Mouse (Mus musculus) ES-CJ7 (cell line): ENCODE measurements around the gene C330007P06Rik.

Source experiments
- DNase-seq: peaks from one replicate; pipeline ENCODE4 v3.0.0; 2011; ENCODE audit warnings: low read depth, low spot score

The C330007P06Rik gene

DNA sequence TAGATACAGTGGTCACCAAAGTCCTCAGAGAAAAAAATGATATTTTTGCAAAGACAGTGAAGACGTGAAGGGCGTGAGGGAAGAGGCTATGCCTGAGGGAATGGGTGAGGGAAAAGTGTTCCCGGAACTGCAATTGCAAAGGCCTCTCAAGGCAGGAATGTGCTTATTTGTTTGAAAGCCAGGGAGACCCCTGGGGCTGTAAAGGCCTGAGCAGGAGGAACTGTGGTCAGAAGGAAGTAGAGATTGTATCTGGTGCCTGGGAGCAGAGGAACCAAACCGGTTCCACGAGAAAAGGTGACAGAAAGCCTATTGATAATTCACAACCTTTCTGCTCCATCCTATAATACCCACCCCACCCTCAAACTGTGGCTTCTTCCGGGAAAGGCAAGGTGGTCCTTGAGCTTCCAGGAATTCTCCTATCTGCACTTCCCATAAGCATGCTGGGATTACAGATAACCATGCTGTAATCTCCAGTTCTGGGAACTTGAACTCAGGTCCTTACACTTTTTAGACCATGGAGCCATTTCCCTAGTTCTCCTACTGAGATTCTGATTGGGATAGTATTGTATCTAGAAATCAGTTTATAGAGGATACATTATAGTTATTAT, 36.7 kb downstream of the C330007P06Rik start:
- peak; percentile 19 for DNase-seq

DNA sequence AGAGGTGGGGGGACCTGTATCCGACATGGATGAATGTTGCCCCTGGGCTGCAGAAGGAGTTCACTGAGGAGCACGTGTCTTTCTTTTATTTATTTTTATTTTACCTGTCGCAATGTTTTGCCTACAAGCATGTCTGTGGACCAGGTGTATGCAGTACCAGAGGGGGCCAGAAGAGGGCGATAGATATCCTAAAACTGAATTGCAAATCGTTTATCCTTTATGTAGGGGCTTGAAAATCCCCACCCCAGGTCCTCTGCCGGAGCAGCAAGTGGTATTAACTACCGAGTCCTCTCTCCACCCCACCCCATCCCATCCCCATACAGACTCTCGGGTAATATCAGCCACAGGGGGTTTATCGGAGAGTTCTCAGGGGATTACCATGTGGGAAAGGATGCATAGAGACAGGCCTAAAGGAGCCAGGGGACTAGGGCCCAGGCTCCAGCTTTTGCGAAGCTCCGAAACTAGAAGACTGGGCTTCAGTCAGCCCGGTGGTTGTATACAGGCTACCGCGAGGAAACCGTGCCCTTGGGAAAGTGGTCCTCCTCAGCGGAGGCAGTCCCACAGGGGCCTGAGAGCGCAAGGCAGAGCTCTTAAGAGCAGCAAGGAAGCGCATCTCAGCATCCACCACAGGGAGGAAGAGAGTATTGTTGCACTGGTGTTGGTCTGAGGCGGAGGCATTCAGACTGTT, 40.4 kb downstream of the C330007P06Rik start:
- peak; percentile 76 for DNase-seq

DNA sequence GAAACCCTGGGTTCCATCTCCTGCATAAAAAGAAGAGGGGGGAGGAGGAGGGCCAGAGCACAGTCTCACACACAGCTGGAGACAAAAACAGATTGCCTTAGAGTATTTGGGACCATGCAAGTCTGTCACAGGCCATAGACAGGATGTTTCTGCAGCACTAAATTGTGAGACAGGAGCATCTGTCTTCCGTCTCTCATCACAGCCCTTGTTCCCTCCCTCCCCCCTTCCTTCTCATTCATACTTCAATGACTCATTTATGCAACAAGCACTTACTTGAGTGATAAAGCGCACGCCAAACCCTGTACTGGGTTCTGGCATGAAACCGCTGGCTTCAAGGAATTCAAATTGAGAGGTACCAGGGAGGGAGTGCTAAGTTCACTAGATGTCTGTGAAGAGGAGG, 42.3 kb downstream of the C330007P06Rik start:
- no peak for DNase-seq

DNA sequence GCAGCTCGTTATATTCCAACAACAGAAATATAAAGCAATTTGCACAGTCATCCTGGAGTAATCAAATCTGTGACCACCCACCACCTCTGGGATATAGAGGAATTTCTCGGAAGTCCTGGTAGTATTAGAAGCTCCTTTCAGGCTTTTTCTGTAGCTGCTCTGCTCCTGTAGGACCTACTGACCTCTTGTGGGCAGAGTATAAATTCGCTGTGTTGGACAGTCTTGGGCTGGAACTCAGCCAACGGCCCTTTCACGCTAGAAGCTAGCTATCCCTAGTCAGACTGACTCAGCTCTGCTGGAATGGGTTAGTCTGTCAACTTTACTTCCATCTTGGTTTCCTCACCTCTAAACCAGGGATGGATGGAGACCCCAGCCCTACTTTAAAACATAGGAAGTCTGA, 43.6 kb downstream of the C330007P06Rik start:
- peak; percentile 38 for DNase-seq

DNA sequence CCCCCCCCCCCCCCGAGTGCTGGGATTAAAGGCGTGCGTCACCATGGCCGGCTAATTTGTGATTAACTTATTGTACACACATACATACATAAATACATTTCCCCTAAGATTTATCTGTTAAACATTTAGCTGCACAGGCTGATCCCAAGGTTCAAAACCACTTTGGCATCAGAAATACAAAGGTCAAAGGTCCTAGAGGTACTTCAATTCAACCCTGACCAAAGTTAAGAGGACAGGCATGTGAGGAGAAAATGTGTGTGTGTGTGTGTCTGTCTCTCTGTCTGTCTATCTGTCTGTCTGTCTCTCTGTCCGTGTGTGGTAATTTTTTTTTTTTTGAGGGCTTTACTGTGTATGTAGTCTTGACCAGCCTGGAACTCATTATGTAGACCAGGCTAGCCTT, 47.0 kb downstream of the C330007P06Rik start:
- DNase-seq = no peak

DNA sequence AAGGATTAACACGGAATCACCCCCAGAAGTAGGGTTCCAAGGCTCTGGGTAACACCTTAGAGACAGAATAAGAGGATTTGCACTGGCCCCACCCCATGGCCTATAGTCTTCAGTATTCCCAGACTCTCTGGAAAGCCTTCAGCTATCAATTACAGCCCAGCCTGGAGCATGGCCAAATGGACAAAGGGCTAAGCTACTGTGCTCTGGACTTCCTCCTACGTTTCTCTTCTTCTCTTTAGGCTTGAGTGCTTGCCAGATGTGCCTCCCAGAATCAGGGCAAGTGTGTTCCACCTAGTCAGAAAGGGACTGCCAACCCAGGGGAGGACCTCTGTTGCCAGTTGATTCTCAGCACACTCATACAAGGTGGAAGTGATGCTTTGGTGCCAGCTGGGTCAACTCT, 48.9 kb downstream of the C330007P06Rik start:
- DNase-seq = no peak

DNA sequence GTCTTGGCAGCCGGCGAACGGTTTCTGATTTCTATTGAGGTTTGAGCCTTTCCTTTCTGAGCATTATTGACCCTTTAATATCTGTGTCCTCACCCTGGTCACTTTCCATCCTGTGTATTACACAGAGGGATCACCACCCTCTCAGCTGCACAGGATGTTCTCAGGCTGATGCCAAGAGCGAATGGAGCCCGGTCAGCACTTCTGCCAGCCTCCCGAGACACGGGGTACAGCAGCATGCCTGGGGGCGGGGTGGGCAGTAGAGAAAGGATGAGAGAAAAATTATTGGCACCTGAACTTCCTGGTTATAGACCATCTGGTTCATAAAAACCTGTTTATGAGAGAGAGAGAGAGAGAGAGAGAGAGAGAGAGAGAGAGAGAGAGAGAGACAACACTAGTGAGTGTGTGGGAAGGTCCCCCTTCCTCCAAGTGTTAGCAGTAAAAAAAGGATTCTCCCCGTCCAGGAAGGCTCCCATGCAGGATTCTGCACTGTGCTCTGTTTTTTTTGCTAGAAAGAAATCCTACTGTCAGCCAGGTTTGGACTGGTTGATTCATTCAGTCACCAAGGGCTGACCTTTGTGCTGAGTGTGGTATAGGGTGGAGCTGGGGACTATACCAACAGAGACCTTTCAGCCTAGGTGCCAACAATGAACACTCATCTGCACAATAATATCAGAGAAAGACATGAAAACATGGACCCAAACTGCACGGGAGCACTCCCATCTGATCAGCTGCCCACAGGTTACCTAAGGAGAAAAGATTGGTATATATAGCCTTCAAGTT, 49.8 kb downstream of the C330007P06Rik start:
- no peak for DNase-seq

DNA sequence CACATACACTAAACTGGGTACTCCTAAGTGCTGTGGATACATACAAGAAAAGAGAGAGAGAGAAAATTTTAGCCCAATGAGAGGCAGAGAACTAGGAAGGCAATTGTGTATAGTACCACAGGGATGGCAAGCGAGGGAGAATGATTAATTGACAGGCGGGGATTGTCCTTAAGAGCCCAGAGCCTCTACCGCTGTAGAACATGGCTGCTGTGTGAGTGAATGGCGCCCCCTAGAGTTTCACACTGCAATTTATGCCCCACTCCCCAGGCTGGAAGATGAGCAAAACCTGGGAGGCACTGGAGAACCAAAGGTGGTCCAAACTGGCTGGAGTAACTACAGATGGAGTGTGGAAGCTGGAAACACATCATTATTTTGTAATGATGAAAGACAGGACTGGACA, 53.7 kb downstream of the C330007P06Rik start:
- peak; percentile 70 for DNase-seq

DNA sequence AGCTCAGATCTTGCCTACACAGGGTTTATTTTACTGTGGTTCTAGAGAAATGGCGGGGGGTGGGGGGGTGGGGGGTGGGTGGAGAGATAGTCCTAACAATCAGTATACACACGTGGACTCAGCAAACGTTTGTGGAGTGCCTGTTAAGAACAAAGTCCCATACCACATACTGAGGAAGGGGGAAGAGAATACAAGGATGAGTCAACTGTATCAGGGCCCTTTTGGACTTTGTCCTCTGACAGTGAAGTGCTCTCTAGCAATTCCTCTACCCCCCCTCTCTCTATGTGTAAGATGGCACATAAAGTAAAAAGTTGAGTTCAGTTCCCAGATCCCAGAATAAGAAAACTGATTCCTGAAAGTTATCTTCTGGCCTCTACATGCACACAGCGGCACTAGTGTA, 54.3 kb downstream of the C330007P06Rik start:
- DNase-seq = no peak

DNA sequence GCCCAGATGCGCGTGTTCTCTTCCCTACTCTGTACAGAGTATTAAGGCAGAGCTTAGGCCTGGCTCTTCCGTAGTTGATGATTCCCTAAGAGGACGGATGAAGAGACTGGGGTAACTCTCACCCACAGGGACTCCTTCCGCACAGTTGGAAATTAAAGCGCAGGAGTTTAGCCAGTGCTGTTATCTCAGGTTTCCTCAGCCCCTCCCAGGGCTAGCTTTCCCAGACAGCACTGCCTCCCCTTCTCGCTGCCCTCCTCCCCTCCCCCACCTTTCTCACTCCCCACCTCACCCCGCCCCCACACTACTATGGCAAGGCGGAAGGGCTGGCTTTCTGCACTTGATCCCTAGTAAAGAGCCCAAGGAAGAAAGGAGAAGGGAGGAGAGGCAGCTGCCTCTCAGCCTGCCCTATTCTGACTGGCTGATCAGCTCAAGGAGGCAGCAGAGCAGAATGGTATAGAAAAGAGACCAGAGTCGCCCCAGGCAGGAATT, 56.9 kb downstream of the C330007P06Rik start:
- DNase-seq = peak; percentile 83

DNA sequence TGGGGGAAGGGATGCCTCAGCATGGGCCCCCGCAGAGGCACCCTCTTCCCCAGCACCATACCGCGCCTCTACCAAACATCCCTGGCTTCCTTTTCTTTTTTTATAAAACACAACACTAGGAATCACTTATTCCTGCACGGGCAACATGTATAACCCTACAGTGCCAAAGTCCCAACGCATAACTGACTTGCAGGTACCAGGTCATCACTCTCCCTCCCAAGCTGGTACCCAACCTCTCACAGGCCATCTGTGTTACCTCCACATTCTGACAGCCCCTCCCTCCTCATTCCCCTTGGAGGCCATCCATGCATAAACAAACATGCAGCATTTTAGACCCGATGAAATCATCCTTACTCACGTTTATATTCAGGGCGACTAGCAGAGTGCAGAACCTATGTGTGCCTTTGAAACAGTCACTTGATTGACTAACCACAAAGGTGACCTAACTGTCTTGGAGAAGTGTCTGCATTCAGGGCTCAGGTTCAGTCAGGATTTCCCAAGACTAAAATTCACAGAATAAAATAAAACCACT, 57.5 kb downstream of the C330007P06Rik start:
- DNase-seq = no peak

DNA sequence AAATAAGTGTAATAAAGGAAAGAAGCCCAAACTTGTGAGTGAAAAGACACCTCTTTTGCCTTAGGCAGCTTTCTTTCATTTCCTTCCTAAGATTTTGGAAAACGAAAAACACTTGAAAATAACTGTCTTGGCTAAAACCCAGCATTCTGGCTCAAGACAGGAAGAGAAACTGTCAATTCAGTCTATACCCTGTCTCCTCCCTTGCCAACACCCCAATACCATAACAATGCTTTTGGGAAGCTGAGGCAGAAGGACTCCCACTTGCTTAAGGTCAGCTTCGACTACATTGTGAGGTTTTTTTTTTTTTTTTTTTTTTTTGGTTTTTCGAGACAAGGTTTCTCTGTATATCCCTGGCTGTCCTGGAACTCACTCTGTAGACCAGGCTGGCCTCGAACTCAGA, 58.5 kb downstream of the C330007P06Rik start:
- no peak for DNase-seq

DNA sequence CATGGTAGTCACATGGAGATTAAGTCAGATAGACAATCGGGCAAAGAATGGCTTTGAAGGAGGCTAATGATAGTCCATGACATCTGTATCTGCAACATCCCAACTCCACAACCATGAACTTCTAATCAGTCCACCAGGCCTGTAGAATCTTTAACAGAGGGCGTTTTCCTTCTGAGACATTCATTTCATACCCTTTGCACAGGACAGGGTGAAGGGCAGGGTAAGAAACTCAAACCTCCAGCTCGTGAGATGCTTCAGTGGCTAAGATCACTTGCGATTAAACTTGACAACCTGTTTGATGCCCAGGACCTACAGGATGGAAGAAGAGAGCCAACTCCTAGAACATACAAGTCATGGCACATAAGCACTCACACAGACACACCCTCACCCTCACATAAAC, 58.9 kb downstream of the C330007P06Rik start:
- no peak for DNase-seq

DNA sequence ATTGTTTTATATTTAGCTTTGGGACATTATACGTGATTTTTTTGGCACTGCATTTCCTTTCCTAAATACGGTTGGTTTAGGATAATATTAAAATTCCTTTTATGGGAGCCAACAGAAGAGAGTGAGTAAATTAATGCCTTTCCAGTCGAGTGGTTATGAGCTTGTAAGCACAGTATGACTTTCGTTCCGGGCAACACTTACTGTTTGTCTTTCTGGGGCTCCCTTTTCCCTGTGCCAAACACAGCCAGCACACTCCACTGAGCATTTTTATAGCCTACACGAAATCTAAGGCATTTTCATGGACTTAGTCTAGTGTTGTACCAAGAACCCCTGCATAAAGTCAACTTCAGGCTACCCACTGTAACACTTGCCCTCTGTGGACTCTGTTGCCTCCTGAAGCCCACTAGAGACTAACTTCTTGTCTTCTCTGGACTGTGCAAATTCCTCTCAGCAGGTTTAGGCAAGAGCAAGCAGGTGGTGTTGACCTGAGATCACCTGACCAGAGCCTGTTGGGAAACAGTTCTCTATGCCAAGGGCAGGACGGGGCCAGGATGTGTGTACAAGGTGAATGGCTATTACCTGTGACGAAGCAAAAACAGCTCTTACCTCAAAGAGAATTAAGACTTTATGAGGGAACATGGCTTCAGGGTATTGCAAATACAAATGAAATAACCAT, 59.6 kb downstream of the C330007P06Rik start:
- DNase-seq = no peak

DNA sequence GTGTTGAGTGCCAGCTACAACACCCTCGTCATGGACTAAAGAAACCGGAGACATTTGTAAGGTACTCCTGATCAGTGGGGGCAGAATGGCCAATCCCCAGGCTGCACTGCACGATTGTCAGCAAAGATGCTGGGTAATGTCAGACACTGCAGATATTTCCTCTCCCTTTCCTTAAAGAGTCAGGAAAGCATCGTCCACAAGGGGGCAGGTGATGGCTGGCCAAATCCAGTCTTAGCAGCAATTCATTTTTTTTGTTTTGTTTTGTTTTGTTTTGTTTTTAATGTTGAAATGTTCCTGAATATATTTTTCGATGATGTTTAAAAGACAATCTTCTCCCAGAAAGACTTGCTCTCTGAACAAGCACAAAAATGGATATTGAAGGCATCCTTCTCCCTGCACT, 62.5 kb downstream of the C330007P06Rik start:
- DNase-seq = no peak

DNA sequence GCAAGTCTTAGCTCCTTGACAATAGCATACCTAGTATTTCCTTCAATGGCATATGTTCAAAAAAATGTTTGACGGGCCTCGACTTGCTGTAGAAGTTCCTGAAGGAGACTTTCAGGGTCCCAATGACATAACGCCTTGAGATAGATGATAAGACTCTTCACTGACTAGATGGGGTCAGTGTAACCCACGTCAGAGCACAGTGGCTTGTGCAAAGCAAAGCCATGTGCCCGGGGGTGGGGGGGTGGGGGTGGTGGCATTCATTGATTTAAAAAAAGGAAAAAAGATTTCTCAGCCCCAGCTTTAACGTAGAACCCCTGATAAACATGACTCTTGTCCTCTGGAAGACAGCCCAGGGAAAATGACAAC, 65.6 kb downstream of the C330007P06Rik start:
- no peak for DNase-seq

DNA sequence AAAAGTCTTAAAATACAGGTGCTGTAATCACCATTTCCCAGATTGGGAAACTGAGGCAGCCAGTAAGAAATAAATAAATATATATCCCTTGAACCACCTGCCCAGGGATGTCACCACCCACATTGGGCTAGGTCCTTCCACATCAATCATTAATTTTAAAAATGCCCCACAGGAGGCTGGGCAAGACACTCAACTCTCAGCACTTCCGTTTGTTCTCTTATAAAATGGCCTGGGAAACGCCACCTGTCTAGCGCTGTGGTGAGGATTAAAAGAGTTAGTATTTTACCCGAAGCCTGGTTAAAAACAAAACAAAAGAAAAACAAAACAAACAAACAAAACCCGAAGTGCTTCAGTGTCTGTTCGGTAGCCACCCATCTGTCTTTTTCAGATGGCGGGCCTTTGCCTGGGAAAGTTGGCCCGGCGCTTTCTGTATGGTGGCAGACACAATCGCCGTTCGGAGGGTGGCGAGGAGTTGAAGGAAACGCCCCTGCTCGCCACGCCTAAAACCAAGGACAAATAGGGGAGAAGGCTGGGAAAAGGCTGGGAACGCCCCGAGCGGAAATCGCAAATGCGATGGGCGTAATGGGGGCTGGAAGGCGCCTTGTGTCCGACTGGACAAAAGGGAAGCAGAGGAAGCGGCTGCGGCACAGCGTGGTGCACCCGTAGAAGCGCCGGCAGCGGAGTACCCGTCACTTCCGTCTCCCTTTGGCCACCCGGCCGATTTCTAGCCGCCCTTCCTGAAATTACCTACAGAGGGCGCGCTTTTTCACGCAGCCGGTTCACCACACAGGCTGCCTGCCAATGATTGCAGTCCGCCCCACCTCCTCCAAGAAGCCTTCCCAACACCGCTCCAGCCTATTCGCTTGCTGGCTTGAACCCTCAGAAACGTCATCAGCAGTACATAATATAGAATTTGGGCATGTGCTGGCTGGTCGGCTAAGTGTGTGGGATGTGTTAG, 66.3 kb downstream of the C330007P06Rik start:
- peak; percentile 95 for DNase-seq

DNA sequence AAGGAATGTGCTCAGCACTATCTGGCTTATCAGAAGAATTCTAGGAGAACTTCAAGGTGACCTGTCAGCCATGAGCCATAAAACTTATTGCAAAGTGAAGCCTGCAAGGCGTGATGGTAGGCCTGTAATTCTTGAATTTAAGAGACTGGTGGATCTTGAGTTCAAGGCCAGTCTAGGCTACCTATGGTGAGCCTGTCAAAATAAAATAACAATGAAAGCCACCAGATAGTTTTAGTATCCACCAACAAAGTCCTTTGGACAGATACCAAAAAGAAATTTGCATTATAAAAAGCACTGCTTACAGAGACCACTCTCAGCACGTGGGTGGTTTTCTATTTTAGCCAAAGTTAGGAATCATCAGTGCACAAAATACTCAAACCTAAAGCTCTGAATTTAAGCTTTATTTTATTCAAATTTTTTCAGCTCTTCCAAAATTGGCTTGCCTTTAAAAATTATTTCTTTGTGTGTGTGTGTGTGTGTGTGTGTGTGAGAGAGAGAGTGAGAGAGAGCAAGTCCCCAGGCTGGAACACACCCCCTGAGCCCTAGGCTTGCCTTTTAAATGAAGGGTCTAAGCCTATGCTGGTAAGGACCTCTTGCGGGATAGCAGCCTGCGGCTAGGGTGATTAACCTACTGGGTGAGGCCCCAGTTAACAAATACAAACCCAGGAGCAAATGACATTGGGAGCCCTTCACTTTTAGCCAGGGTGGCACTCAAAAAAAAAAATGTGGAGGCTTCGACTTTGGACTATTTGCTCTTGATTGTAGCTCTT, 68.3 kb downstream of the C330007P06Rik start:
- peak; percentile 74 for DNase-seq

DNA sequence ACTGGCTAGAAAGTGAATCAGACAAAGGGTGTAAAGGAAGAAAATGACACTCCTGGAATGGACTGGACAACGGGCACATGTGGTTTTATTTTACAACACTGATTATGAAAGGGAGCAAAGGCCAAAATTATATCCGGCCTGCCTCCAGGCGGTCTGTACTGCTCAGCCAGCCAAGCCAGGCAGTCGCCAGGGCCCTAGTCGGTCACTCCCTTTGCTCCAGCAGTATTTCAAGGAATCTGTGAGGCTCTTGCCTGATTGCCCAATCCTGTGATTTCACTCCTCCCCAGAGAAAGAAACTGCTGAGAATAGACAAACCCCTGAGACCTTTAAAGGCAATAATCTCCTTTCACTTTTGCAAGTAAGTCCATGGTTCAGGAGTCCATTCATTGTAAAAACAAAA, 69.7 kb downstream of the C330007P06Rik start:
- DNase-seq = no peak

DNA sequence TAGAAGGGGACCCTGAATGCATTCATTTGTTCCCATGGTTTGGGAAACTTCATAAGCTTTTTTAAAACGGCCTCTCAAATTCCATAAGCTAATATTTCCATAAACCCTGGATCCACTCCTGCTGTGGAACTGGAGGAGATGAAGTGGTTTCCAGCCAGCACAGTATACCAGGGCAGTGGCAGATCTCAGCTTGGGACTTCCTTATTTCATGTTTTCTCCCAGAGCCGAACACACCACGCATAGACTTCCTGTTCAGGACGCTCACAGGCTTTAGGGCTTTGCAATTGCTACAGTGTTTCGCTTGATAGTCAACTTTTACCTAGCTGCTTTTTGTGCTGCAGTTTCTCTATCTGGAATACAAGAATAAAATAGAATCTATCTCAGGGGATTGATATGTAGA, 70.7 kb downstream of the C330007P06Rik start:
- DNase-seq = no peak
